9 mouse cellular contexts compared by ENCODE assay signal in genomic region chr1:81287088-81287487, GRCm38 (mm10).
DNase-seq lines count a peak whose midpoint lies in the region; ATAC-seq and TF ChIP-seq lines count a peak whose summit lies in the region.
"Had no signal": no experiment of that assay in that cellular context is flagged by ENCODE, and none has a peak within 500 bp of the region (broad histone marks: within the 10 kb centered on the region; RNA-seq: fewer than 3 reads in every experiment).

No protein-coding gene starts in this region.

- peak; percentile 98 for ATAC-seq in megakaryocyte progenitor cell, adult 5-6 weeks (replicated peaks; ENCODE audit: poor library complexity)

- TF ChIP-seq EP300 in CH12.LX (IDR thresholded peaks at IDR 0.05; ENCODE audit: low read length), result no peak

- H3K36me3 ChIP-seq in CH12.LX (replicated peaks in 1 of 2; ENCODE audit: control insufficient read depth in 1 of 2, insufficient read depth in 1 of 2, low read length in 1 of 2), result no peaks in the 10 kb centered on the region
- no peaks in the 10 kb centered on the region for H3K36me3 ChIP-seq in hindbrain, embryonic 10.5 days
- H3K36me3 ChIP-seq: liver, embryonic 13.5 days had no signal

- no peaks in the 10 kb centered on the region for H3K4me1 ChIP-seq in CH12.LX (ENCODE audit: control insufficient read depth in 1 of 2, insufficient read depth in 2 of 2)
- no peaks in the 10 kb centered on the region for H3K4me1 ChIP-seq in hindbrain, embryonic 10.5 days (replicated peaks)
- H3K4me1 ChIP-seq: liver, embryonic 13.5 days had no signal

- TF ChIP-seq RAD21 in CH12.LX (IDR thresholded peaks at IDR 0.05; ENCODE audit: low read depth, low read length), result peak; percentile 85

- no peaks in the 10 kb centered on the region for H3K27me3 ChIP-seq in CH12.LX (replicated peaks)
- no peaks in the 10 kb centered on the region for H3K27me3 ChIP-seq in hindbrain, embryonic 10.5 days (ENCODE audit: insufficient read depth, poor library complexity, severe bottlenecking)
- H3K27me3 ChIP-seq: liver, embryonic 13.5 days had no signal

- no peak overlapping the region for H3K4me2 ChIP-seq in CH12.LX (ENCODE audit: insufficient read depth, low read depth, poor library complexity, severe bottlenecking)
- H3K4me2 ChIP-seq: liver, embryonic 13.5 days had no signal

- intact Hi-C loops in heart, postnatal 10 days (cut with DNase I), result loop anchor here (1.0 kb wide), 1 partner anchor 457 kb away; no protein-coding TSS in a partner anchor

- H3K4me3 ChIP-seq in CH12.LX (replicated peaks in 1 of 3; ENCODE audit: low read depth in 2 of 3, low read length in 2 of 3, poor library complexity in 1 of 3), result no peak overlapping the region
- H3K4me3 ChIP-seq in hindbrain, embryonic 10.5 days, result no peak overlapping the region
- H3K4me3 ChIP-seq: liver, embryonic 13.5 days had no signal

- peak; percentile 1 to 3 for DNase-seq in heart, postnatal 10 days
- no peak for DNase-seq in heart, adult 9 months (ENCODE audit: low spot score in 2 of 2)
- DNase-seq in CH12.LX (ENCODE audit: extremely low read depth), result peak; percentile 58
- peak; percentile 19 for DNase-seq in cerebellum, adult 8-10 months
- peak; percentile 14 for DNase-seq in hindbrain, embryonic 10.5 days (ENCODE audit: low spot score)
- no peak for DNase-seq in right cerebral cortex, postnatal 4 days
- no peak for DNase-seq in spleen, postnatal 10 days (ENCODE audit: low spot score in 2 of 2)
- DNase-seq: liver, embryonic 13.5 days had no signal

- dilution Hi-C loops in CH12.LX (cut with MboI; ENCODE audit: extremely low pct_ligation_motif_present, extremely low pct_unique_long_range_greater_than_20kb, low sequenced_read_pairs), result no loop called here

- in situ Hi-C loops in CH12.LX (cut with MboI; ENCODE audit: low pct_ligation_motif_present, low pct_unique_long_range_greater_than_20kb, low sequenced_read_pairs), result loop anchor here (25.0 kb wide), 1 partner anchor 700 kb away; no protein-coding TSS in a partner anchor

- H3K79me2 ChIP-seq in CH12.LX (replicated peaks; ENCODE audit: control insufficient read depth, extremely low read depth, insufficient read depth, poor library complexity, severe bottlenecking), result no peaks in the 10 kb centered on the region

- no peak overlapping the region for H3K9ac ChIP-seq in CH12.LX (ENCODE audit: insufficient read depth, low read depth)
- H3K9ac ChIP-seq: liver, embryonic 13.5 days had no signal

- no peak for TF ChIP-seq POLR2A in CH12.LX (IDR thresholded peaks at IDR 0.05; ENCODE audit: low read depth, low read length)

- peak; percentile 65 to 79; a peak in 3 of 4 replicates for TF ChIP-seq CTCF in CH12.LX (conservative IDR thresholded peaks at IDR 0.05 in 1 of 2, IDR thresholded peaks at IDR 0.05 in 1 of 2; ENCODE audit: low read depth in 2 of 2, low read length in 2 of 2)

- H3K9me3 ChIP-seq in CH12.LX (replicated peaks; ENCODE audit: low read length), result no peaks in the 10 kb centered on the region
- 0 out of 2 replicates have a peak, but pooled peaks cover 7% of the 10 kb centered on the region for H3K9me3 ChIP-seq in hindbrain, embryonic 10.5 days
- H3K9me3 ChIP-seq: liver, embryonic 13.5 days had no signal

- no peak overlapping the region for H3K27ac ChIP-seq in CH12.LX (ENCODE audit: insufficient read depth, low read depth)
- H3K27ac ChIP-seq in hindbrain, embryonic 10.5 days, result no peak overlapping the region
- H3K27ac ChIP-seq: liver, embryonic 13.5 days had no signal

TF ChIP-seq in CH12.LX, 34 proteins besides CTCF, POLR2A, EP300 and RAD21:
- no peak for TF ChIP-seq USF2 (conservative IDR thresholded peaks at IDR 0.05; ENCODE audit: low read depth, low read length)
- peak; percentile 62 for TF ChIP-seq SMC3 (IDR thresholded peaks at IDR 0.05; ENCODE audit: low read depth, low read length)

Comparison
In these comparisons a context has a peak if more than half of its experiments do, and no peak if none do; other contexts are left out.
1. DNase-seq: peak in heart, postnatal 10 days (2 of 2), CH12.LX (single experiment), cerebellum, adult 8-10 months (single experiment) and hindbrain, embryonic 10.5 days (single experiment); none in heart, adult 9 months (0 of 2), right cerebral cortex, postnatal 4 days (single experiment) and spleen, postnatal 10 days (0 of 2).